In the genomic region with DNA sequence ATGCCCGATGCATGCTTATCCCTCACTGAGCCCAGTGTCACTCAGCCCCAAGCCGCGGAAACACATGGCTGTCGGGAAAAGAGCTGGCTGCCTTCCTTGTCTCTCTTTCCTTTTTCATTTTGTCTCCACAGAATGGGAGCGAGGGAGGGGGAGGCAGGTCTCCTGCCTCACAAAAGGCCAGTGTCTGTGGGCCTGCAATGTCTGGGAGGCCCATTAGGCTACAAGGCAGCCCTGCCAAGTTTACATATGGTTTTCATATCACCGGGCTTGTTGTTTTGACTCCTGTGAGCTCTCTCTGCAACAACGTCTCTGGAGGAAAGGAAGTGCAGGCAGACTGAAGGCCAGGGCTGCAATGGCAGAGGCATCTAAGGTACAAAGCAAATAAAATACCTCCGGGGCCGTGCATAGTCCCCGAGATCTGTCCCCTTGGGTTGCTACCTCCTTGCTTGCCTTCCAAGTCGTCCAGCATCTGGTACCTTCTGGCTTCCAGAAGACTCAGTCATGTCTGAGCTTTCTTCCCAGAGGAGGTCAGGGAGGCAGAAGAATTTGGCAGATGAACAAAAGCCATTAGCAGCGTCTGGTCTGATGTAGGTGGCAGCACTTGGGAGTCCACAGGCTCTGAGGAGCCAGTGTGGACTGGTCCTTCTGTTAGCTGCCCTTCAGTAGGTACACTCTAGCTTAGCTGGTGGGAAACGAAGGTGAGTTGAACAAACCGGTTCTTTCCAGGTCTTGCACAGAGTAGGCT, we compare ENCODE assay signal across 9 mouse cellular contexts. TPM values are rescaled to one million over a fixed set of nuclear protein-coding genes. Genes with fewer than 3 reads are reported as not detected.
DNase-seq lines count a peak whose midpoint lies in the region; ATAC-seq lines count a peak whose summit lies in the region.
"Had no signal": no experiment of that assay in that cellular context is flagged by ENCODE, and none has a peak within 500 bp of the region (broad histone marks: within the 10 kb centered on the region; RNA-seq: fewer than 3 reads in every experiment).

No protein-coding gene starts in this region.

- no peak overlapping the region for H3K4me3 ChIP-seq in forebrain, embryonic 10.5 days
- H3K4me3 ChIP-seq in forebrain, embryonic 11.5 days (ENCODE audit: low read depth, low read length) = no peak overlapping the region
- H3K4me3 ChIP-seq in heart, embryonic 12.5 days = no peak overlapping the region
- no peak overlapping the region for H3K4me3 ChIP-seq in kidney, embryonic 15.5 days (replicated peaks)
- H3K4me3 ChIP-seq: liver, embryonic 15.5 days had no signal

- peak overlapping the region; percentile 82 for H3K27ac ChIP-seq in forebrain, embryonic 10.5 days
- no peak overlapping the region for H3K27ac ChIP-seq in forebrain, embryonic 11.5 days (ENCODE audit: low read depth, low read length)
- peak overlapping the region; percentile 82 for H3K27ac ChIP-seq in heart, embryonic 12.5 days (ENCODE audit: poor library complexity, severe bottlenecking)
- H3K27ac ChIP-seq in kidney, embryonic 15.5 days = peak overlapping the region; percentile 66
- H3K27ac ChIP-seq: liver, embryonic 15.5 days had no signal

- no peak overlapping the region for H3K9ac ChIP-seq in forebrain, embryonic 11.5 days (ENCODE audit: low read length)
- no peak overlapping the region for H3K9ac ChIP-seq in heart, embryonic 12.5 days
- H3K9ac ChIP-seq in kidney, embryonic 15.5 days = no peak overlapping the region
- H3K9ac ChIP-seq: liver, embryonic 15.5 days had no signal

- H3K4me2 ChIP-seq in forebrain, embryonic 11.5 days (ENCODE audit: low read depth, low read length, severe bottlenecking) = no peak overlapping the region
- H3K4me2 ChIP-seq in heart, embryonic 12.5 days = no peak overlapping the region; the same call in 1 of the 2 replicates
- no peak overlapping the region for H3K4me2 ChIP-seq in kidney, embryonic 15.5 days
- H3K4me2 ChIP-seq: liver, embryonic 15.5 days had no signal

- DNase-seq in forebrain, embryonic 10.5 days (ENCODE audit: extremely low spot score, low spot score) = peak; percentile 37
- no peak for DNase-seq in forebrain, embryonic 11.5 days (ENCODE audit: low spot score)
- DNase-seq in embryo, embryonic 9.5 days (ENCODE audit: extremely low spot score) = peak; percentile 49
- DNase-seq in thymus, postnatal 0 days (ENCODE audit: low spot score) = no peak
- no peak for DNase-seq in left cerebral cortex, adult 18-20 months (ENCODE audit: low spot score in 2 of 2)

- no peaks in the 10 kb centered on the region for H3K9me3 ChIP-seq in forebrain, embryonic 10.5 days
- no peaks in the 10 kb centered on the region for H3K9me3 ChIP-seq in forebrain, embryonic 11.5 days (ENCODE audit: control insufficient read depth, low read length)
- no peaks in the 10 kb centered on the region for H3K9me3 ChIP-seq in heart, embryonic 12.5 days (replicated peaks)
- no peaks in the 10 kb centered on the region for H3K9me3 ChIP-seq in kidney, embryonic 15.5 days (replicated peaks)
- H3K9me3 ChIP-seq: liver, embryonic 15.5 days had no signal

- 58% methylated on average over 14 of the region's 14 CpGs for WGBS in forebrain, embryonic 10.5 days
- 61% methylated on average over 14 of the region's 14 CpGs for WGBS in forebrain, embryonic 11.5 days
- WGBS in heart, embryonic 12.5 days = 44% methylated on average over 14 of the region's 14 CpGs
- 46% methylated on average over 14 of the region's 14 CpGs for WGBS in kidney, embryonic 15.5 days

- no peak for ATAC-seq in forebrain, embryonic 11.5 days (replicated peaks; ENCODE audit: low FRiP score)
- ATAC-seq in heart, embryonic 12.5 days (ENCODE audit: insufficient number of reproducible peaks, low FRiP score) = peak; percentile 35; the same call in 1 of the 2 replicates
- peak; percentile 54; the same call in 1 of the 2 replicates for ATAC-seq in kidney, embryonic 15.5 days (replicated peaks; ENCODE audit: low FRiP score)
- no peak for ATAC-seq in erythroid progenitor cell, adult 5-6 weeks (replicated peaks; ENCODE audit: low FRiP score, poor library complexity, severe bottlenecking)

- H3K36me3 ChIP-seq in forebrain, embryonic 10.5 days (replicated peaks) = no peaks in the 10 kb centered on the region
- H3K36me3 ChIP-seq in forebrain, embryonic 11.5 days (ENCODE audit: control insufficient read depth, insufficient read depth, low read length) = no peaks in the 10 kb centered on the region
- H3K36me3 ChIP-seq in heart, embryonic 12.5 days = no peaks in the 10 kb centered on the region
- H3K36me3 ChIP-seq in kidney, embryonic 15.5 days = no peaks in the 10 kb centered on the region
- H3K36me3 ChIP-seq: liver, embryonic 15.5 days had no signal

- peaks cover 64% of the 10 kb centered on the region for H3K4me1 ChIP-seq in forebrain, embryonic 10.5 days
- peaks cover 7% of the 10 kb centered on the region; the same call in 1 of the 2 replicates for H3K4me1 ChIP-seq in forebrain, embryonic 11.5 days (replicated peaks; ENCODE audit: control insufficient read depth, insufficient read depth, low read length)
- H3K4me1 ChIP-seq in heart, embryonic 12.5 days (replicated peaks) = peaks cover 58% of the 10 kb centered on the region
- peaks cover 46% of the 10 kb centered on the region for H3K4me1 ChIP-seq in kidney, embryonic 15.5 days

- 0 out of 2 replicates have a peak, but pooled peaks cover under 1% of the 10 kb centered on the region for H3K27me3 ChIP-seq in forebrain, embryonic 10.5 days (ENCODE audit: poor library complexity, severe bottlenecking)
- H3K27me3 ChIP-seq in forebrain, embryonic 11.5 days (ENCODE audit: control insufficient read depth, insufficient read depth, low read length) = no peaks in the 10 kb centered on the region
- no peaks in the 10 kb centered on the region for H3K27me3 ChIP-seq in heart, embryonic 12.5 days (replicated peaks)
- no peaks in the 10 kb centered on the region for H3K27me3 ChIP-seq in kidney, embryonic 15.5 days

RNA-seq across cellular contexts. Expression of gene Rasl11b, which starts 19.4 kb away (rescaled TPM):
- 27.5 and 29.2 TPM in 2 replicates for polyA plus RNA-seq in forebrain, embryonic 10.5 days (2016; fragmentation: Nextera tagmentation; extraction: Ambion mirVana)
- 28.0 and 28.8 TPM in 2 replicates for polyA plus RNA-seq in forebrain, embryonic 11.5 days (2014; fragmentation: Nextera tagmentation; extraction: Ambion mirVana)
- 107 TPM in 2 replicates for polyA plus RNA-seq in heart, embryonic 12.5 days (2016; fragmentation: Nextera tagmentation; extraction: Ambion mirVana)
- 60.3 and 63.1 TPM in 2 replicates for polyA plus RNA-seq in kidney, embryonic 15.5 days (2015; fragmentation: Nextera tagmentation; extraction: Ambion mirVana)
- total RNA-seq in erythroid progenitor cell, adult 5-6 weeks (2015; ENCODE audit: low replicate concordance) = not detected in 2 replicates
- not detected in 2 replicates for total RNA-seq in erythroid progenitor cell, adult 5-6 weeks (2017; ENCODE audit: low replicate concordance)
- polyA plus RNA-seq in thymus, postnatal 0 days (2015; fragmentation: Nextera tagmentation; extraction: Ambion mirVana) = 26.8 and 28.6 TPM in 2 replicates
- total RNA-seq in left cerebral cortex, adult 18-20 months (2021) = 10 to 100 TPM; 73.7 to 85.4 TPM

Comparison
In these comparisons a context has a peak if more than half of its experiments do, and no peak if none do; other contexts are left out.
1. DNase-seq: peak in forebrain, embryonic 10.5 days (single experiment) and embryo, embryonic 9.5 days (single experiment); none in forebrain, embryonic 11.5 days (single experiment), thymus, postnatal 0 days (single experiment) and left cerebral cortex, adult 18-20 months (0 of 2).
2. ATAC-seq: peak in heart, embryonic 12.5 days (single experiment) and kidney, embryonic 15.5 days (single experiment); none in forebrain, embryonic 11.5 days (single experiment) and erythroid progenitor cell, adult 5-6 weeks (single experiment).